Mouse (Mus musculus) adrenal gland (tissue): ENCODE data around the gene Ces2e.
"Not testable (repeated sequence)": the region's sequence is repeated elsewhere in the genome, so short reads cannot be mapped to it uniquely, and the experiment has no call there.

ENCODE experiments used
- intact Hi-C: fragments of 180-260 bp; cut with DNase I; formaldehyde crosslinking; loops from one replicate; pipeline ENCODE4 v1.15.1; 2025
- long read RNA-seq, 2 experiments: library from polyadenylated mRNA; unstranded; transcript quantifications; one replicate each; pipeline ENCODE4 v2.0.0; 2020; ENCODE audit warnings: borderline replicate concordance in 1 of 2; ENCODE audit not compliant: insufficient replicate concordance in 1 of 2

The Ces2e gene
- long read RNA-seq, experiment 1, partial matches to known transcripts = 1 of 4 reads
- long read RNA-seq, experiment 1, other reads (novel, unspliced or antisense) = 0 of 4 reads
- long read RNA-seq, experiment 2, partial matches to known transcripts = 1 of 3 reads
- long read RNA-seq, experiment 2, other reads (novel, unspliced or antisense) = 0 of 3 reads

DNA sequence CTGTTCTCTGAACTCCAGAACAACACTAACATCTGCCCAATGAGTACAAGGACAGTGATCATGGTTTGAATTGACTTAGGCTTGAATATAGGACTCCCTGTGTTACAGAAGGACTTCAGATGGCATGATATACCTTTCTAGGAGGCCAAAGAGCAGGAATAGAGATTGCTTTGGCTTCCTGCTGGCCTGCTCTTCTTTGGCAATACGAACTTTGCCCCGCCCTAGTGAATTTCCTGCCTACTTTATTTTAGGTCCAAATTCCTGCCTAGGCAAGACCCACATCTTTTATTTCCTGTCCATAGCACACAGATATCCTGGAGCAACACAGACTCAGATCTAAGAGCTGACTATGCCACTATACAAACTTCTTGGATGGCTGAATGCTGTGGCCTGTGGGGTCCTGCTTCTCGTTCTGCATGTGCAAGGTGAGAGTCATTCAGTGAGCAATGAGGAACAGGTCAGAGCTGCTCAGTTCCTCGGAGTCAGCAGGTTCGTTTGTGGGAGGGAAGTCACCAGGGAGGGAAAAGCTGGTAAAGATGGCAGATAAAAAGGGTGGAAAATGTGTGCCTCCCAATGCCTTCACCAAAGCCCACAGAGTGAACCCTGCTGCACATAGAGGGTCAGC lies at the start of gene Ces2e:
Gene Ces2e, plus strand, starts transcription at position 289 of the 625 bp plus-strand sequence.
- intact Hi-C loops = no loop called here

DNA sequence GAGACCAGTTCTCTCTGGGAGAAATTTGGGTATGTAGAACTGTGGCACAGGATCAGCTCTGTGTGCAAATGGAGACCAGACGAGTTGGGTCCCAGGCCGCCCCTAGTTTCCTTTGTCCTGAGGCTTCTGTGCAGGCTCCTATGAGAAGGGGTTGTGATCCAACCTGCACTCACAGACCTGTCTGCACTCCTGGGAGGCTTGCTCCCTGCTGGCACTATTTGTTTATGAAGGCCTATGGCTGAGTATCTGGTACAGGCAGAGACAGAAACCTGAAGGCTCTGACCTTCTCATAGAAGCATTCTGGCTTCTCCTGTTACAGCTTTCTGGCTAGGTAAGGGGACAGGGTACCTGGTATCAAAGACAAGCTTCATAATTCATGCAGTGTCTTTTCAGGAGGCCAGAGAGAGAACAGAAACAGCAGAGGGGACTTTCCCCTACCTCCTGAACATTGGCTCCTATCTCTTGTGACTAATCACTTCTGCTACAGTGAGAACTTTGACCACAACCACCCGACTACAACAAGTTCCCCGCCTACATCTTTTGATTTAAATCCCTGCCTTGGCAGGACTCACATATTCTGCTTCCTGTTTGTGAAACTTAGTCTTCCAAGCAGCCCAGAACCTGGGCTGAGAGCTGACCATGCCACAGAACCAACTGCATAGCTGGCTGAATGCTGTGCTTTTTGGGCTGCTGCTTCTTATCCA lies 39.7 kb upstream of the Ces2e start:
- intact Hi-C loops = not testable (repeated sequence)

DNA sequence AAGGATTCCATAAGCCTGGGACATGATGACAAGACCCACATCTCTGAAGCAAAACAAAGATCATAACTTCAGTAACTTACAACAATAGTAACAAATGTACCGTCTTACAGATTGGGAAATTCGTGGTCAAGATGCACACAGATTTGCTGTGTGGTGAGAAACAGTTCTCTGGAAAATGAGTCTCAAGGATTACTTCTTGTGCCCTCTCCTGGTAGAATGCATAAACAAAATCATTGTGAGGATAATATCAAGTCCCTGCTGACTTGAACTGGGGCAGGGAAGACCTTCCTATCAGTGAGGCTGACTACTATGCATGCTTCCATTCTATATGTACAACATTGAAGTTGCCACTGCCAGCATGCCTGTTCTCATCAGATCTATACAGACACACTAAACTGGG lies 24.3 kb upstream of the Ces2e start:
- intact Hi-C loops = no loop called here

DNA sequence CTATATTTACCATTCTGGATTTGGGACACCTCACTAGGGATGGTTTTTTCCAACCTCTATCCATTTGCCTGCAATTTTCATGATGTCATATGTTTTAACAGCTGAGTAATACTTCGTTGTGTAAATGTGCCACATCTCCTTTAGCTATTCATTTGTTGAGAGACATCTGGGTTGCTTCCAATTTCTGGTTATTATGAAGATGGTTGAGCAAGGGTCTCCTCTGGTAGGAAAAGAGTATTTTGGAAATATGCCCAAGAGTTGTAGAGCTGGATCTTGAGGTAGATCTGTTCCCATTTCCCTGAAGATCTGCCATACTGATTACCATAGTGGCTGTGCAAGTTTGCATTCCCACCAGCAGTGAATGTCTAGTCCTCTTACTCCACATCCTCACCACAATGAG lies 18.9 kb upstream of the Ces2e start:
- intact Hi-C loops = no loop called here

DNA sequence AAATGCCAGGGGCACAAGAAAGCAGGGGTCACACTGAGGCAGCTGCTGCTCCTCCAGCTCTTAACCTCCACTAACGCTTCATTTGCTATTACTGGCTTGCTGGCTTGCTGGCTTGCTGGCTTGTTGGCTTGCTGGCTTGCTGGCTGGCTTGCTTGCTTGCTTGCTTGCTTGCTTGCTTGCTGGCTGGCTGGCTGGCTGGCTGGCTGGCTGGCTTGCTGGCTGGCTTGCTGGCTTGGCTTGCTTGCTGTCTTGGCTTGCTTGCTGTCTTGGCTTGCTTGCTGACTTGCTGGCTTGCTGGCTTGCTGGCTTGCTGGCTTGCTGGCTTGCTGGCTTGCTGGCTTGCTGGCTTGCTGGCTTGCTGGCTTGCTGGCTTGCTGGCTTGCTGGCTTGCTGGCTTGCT lies 17.0 kb upstream of the Ces2e start:
- intact Hi-C loops = not testable (repeated sequence)

DNA sequence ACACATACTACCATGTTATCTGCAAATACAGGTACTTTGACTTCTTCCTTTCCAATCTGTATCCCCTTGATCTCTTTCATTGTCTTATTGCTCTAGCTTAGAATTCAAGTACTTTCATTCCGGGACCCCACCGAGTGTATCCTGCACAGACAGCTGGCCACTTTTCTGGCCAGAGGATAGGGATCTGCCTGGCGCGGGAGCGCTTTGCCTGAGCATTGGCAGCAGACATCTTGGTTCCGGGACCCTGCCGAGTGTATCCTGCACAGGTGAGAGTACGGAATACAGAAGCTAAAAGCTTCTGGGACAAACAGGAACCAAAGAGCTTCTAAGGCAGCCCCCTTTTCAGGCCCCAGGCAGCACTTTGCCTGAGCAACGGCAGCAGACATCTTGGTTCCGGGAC lies 16.4 kb upstream of the Ces2e start:
- intact Hi-C loops = not testable (repeated sequence)

DNA sequence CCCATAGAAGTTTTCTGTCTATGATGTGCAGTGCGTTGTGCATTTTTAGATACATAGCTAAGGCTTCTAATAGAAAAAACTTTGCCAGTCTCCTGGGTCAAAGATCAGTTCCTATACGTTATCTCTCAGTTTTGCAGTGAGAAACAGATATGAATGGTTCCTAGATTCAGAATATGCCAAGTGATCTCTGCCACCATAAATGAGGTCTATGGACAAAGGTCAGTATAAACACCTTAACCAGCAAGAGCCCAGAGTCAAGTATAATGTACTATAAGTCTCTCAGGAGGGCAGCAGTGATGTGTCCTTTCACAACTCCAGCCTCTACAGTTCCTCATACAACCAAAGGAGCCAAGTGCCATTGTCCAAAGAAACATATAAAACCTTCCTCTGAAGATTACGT lies 1.2 kb downstream of the Ces2e start:
- intact Hi-C loops = no loop called here

DNA sequence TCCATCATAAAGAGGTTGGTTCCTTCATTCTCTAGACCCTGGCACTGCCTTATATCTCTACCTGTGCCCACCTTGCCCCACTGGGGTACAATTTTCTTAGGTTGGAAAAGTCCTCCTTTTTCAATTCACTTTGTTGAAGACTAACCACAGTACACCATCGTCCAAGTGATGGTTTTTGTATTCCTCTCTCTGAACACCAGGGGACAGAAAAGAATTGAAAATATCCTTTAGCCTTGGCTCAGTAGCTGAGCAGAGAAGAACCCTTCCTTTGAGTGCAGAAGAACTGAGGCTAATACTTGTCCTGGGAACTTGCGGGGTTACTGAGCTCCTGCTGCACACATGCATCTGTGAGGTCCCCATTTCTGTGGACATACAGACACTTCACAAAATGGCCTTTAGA lies 18.6 kb downstream of the Ces2e start:
- intact Hi-C loops = no loop called here

DNA sequence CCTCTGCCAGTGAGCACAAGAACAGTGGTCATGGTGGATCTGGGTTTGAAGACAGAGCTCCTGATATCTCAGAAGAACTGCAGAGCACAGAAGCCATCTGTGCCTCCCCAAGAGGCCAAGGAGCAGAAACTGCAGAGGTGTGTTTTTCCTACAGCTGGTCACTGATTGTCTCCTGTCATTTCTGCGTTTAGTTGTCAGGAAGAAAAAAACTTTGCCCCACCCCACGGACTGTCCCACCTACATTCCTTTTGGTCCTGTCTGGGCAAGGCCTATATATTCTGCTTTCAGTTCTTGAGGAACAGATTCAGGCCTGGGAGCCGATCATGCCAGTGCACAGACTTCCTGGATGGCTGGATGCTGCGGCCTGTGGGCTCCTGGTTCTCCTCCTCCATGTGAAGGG lies 21.0 kb downstream of the Ces2e start, which contains the start of gene Ces2f:
Gene Ces2f, plus strand, starts transcription at position 301 of the 400 bp plus-strand sequence.
- intact Hi-C loops = no loop called here

DNA sequence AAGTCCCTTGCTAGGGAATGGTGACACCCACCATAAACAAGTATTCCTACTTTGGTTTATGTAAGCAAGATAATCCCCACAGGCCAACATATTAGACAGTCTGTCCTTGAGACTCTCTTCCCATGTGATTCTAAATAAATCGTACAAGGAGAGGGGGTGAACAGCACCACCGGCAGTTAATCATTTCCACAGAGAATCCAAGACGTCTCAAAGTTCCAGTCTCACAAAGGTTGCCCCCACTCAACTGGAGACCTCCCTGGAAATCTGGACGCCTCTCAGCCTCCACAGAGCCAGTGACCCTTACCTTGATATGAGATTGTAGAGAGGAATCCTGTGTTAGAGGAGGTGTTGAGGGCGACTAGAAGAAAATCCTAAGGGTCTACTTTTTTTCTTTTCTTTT lies 23.0 kb downstream of the Ces2e start:
- intact Hi-C loops = no loop called here

DNA sequence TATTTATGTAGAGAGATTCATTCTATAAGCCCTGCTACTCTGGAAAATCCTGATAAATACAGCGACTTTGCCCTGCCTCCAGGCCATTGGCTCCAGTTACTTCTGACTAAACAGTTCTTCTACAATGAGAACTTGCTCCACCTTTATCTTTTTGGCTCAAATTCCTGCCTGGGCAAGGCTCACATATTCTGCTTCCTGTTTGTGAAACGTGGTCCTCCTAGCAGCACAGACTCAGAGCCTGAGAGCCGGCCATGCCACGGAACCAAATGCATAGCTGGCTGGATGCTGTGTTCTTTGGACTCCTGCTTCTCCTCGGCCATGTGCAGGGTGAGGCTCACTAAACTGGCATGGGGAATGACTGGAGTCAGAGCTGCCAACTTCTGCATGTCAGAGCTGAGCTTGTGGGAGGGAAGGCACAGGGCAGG lies 35.5 kb downstream of the Ces2e start, which contains the start of gene Ces2g:
Gene Ces2g, plus strand, starts transcription at position 182 of the 425 bp plus-strand sequence.
- intact Hi-C loops = no loop called here

DNA sequence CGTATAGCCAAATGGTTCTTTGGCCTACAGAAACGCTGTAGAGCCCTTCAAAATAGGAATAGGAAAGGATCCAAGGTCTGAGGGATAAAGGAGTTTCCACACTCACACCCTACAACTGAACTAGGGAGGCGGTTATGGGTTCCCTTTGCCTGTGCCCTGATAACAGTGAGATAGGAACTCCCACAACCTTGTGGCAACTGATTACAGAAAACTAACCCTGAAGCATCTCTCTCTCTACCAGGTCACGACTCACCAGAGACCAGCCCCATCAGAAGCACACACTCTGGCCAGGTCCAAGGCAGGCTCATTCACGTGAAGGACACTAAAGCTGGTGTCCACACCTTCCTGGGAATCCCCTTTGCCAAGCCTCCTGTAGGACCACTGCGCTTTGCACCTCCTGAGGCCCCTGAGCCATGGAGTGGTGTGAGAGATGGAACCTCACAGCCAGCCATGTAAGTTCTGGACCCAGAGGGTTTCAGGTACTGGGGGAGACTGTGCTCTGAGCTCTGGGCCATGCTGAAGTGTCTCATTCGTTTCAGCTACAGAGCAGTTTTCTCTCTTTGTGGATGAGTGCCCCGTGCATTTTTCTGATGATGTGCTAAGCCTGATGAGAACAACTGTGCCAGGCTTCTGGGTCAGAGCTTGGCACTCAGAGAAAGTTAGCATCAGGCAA lies 36.3 kb downstream of the Ces2e start:
- intact Hi-C loops = no loop called here

DNA sequence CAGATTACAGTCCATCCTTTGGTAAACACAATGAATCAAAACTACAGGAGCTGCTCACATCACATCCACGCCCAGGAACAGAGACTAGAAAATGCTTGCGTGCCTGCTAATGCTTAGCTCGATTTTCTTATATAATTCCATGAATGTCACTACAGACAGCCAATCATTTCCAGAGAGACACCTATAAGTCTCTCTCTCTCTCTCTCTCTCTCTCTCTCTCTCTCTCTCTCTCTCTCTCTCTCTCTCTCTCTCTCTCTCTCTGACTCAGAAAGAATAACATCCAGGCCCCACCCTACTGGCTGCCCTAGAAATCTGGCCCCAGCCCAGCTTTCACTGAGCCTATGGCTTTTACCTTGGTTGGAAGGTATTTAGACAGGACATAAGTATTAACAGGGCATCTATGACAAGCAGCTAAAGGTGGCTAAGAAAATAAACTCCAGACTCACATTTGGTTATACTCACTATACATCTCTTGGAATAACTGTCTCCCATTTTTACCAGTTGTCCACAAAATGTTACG lies 37.4 kb downstream of the Ces2e start:
- intact Hi-C loops = no loop called here

DNA sequence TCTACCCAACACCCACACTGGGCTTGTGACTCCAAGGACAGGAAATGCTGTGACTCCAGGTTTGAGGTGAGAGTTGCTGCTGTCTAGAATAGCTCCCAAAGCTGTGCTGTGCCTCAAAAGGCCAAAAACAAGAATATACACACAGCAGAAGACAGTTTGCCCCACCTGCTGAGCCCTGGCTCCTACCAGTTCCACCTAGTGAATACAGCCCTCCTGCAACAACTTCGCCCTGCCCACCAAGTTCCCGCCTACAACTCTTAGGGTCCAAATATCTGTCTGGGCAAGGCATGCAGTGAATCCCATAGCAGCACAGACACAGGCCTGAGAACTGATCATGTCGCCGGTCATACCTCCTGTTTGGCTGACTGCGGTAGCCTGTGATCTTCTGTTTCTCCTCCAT lies 58.1 kb downstream of the Ces2e start:
- intact Hi-C loops = no loop called here
